Mouse (Mus musculus): ENCODE measurements around the gene Olfr30.
"Not testable (repeated sequence)": the region's sequence is repeated elsewhere in the genome, so short reads cannot be mapped to it uniquely, and the experiment has no call there.

Gene Olfr30

DNA sequence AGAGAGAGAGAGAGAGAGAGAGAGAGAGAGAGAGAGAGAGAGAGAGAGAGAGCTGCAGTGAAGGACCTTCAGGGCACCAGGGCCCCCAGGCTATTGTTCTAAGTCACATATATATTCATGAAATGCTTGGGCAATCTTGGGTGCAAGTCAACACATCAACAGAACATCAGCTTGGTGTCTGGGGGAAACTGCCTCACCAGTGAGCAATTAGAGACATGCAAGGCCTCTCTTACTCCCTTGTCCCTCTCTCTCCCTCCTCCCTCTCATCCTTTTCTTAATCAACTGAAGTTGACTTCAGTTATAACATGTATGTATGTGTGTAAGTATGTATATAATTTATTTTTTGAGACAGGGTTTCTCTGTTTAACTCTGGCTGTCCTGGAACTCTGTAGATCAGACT is at the start of gene Olfr30:
Gene Olfr30, minus strand, starts transcription at position 101 of the 400 bp plus-strand sequence.
- DNase-seq (ENCODE audit: low spot score in 2 of 2) = no peak

GRCm38 (mm10) chr11:58509058-58509457 is 47.0 kb upstream of the Olfr30 start:
- DNase-seq (ENCODE audit: low spot score in 2 of 2) = not testable (repeated sequence)

GRCm38 (mm10) chr11:58502472-58502871 is 40.4 kb upstream of the Olfr30 start, which contains the start of gene Olfr331:
TSS of gene Olfr331 (minus strand) at chr11:58502572.
- DNase-seq (ENCODE audit: low spot score in 2 of 2) = not testable (repeated sequence)

GRCm38 (mm10) chr11:58499290-58499689 is 37.2 kb upstream of the Olfr30 start:
- DNase-seq (ENCODE audit: low spot score in 2 of 2) = no peak

- no peak for DNase-seq (ENCODE audit: low spot score in 2 of 2)
Observed at GRCm38 (mm10) chr11:58498761-58499160, 36.7 kb upstream of the Olfr30 start.

DNA sequence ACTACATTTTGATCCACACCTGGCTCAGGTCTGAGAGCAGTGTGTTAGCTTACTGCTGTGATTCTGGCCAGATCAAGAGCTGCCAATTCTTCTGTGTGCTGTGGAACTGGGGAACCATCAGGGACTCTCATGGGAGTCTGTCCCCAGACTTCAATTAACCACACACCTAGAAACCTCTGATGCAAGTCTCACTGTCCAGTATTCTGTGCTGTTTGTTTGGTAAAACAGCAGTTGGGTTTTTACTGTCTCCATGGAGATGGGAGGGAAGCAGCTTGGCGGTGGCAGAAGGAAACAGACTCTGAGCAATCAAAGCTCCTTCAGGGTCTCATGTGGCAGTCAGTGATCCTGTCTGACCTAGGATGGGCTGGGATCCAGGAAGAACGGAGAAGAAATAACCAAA is 30.4 kb upstream of the Olfr30 start, which contains the start of gene Olfr332:
Gene Olfr332, minus strand, starts transcription at position 101 of the 400 bp plus-strand sequence.
- no peak for DNase-seq (ENCODE audit: low spot score in 2 of 2)

DNA sequence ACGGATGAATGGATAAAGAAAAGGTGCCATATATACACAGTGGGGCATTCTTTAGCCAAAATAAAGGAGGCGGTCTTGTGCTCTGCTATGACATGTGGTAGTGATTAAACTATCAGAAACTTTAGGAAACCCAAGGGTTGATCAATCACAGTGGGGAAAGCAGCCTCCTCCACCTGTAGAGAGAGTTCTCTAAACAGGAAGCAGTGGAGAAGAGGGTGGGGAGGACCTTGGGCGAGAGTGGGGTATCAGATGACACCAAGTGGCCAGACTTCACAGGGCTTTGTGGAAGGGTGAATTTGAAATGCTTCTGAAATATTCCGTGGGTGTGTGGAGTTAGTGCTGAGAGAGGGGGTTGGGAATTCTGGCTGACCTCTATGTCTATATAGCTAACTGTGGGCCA is 8.5 kb downstream of the Olfr30 start:
- no peak for DNase-seq (ENCODE audit: low spot score in 2 of 2)

DNA sequence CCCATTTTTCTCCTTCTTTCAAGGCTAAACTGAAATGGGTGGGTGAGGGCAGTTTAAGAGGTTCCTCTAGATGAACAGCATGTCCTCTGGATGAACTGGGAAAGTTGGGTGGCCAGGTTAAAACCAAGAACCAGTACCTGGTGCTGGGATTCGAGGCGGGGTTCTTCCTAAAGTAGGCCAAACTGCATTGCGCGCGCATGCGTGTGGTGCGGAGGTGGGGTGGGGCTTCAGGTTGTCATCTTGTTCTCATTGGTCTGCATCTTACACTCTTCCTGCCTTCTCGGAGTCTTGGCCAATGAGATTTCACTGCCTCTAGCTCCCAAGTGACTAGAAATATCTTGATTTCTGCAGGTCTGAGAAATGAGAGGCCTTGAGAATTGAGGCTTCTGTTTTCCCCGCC is 9.3 kb downstream of the Olfr30 start, which contains the start of gene Lypd9:
Gene Lypd9, minus strand, starts transcription at position 165 of the 400 bp plus-strand sequence.
- DNase-seq (ENCODE audit: low spot score in 2 of 2) = no peak

DNA sequence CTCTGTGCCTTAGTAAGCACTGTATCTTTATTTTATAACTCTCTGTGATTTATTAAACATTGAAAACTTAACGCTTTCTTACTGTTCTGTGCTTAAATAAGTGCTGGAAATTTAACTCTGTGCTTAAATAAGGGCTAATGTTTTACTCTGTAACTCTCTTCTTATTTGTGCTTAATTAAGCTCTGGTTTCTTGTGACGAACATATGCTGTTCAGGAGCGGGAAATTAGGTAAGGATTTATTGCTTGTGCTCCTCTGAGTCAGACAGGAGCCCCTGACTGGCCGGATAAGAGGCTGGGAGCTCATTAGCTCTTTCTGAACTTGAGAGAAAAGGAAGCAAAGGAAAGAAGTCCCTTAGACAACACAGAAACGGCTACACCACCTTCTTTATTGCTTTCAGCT is 24.2 kb downstream of the Olfr30 start:
- DNase-seq (ENCODE audit: low spot score in 2 of 2) = no peak

DNA sequence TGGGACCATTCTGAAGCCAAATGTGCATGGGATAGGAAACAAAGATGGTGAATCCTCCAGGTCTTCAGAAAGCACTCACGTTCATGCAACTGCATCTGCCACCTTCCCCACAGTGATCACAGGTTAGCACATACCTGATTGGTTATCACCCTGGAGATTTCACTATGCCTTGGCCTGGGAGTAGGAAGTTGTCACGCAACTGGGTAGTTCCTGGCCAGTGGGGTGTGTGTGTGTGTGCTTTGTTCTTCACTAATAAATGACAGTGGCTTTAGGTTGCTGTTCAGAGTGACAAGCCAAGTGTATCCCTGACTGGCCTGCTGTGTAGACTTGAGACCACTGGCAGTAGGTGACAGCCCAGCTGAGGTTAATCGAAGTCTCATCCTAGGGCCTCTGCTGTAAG is 29.8 kb downstream of the Olfr30 start, which contains the start of gene Gm12253:
Gene Gm12253, plus strand, starts transcription at position 301 of the 400 bp plus-strand sequence.
- no peak for DNase-seq (ENCODE audit: low spot score in 2 of 2)

- no peak for DNase-seq (ENCODE audit: low spot score in 2 of 2)
Observed at GRCm38 (mm10) chr11:58420815-58421214, 41.3 kb downstream of the Olfr30 start, which contains the start of gene 1810065E05Rik. TSS of gene 1810065E05Rik (plus strand) at chr11:58421111.

DNA sequence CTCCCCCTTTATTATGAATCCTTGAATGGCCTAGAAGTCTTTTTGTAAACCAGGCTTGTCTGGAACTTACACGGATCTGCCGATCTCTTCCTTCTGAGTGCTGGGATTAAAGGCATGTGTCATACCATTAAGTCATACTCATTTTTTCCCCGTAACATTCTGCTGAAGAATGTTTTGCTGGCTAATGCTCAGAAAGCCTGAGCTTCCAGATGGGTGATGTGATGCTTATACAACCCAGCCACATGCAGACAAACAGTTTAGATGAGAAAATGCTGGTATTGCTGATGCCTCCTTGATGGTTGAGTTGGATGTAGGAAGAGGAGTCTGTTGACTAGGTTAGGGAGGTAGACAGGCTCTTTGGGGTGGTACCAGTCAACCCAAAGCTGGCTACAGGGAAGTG is 43.7 kb downstream of the Olfr30 start:
- DNase-seq (ENCODE audit: low spot score in 2 of 2) = no peak

- DNase-seq (ENCODE audit: low spot score in 2 of 2) = peak in 1 of 2 experiments; percentile 14
Observed at GRCm38 (mm10) chr11:58408066-58408465, 54.0 kb downstream of the Olfr30 start.
